Mouse (Mus musculus) neural tube, embryonic 11.5 days (tissue): ENCODE data around the gene Plek2. TPM values are rescaled to one million over a fixed set of nuclear protein-coding genes. Genes with fewer than 3 reads are reported as not detected.
"Not testable (repeated sequence)": the region's sequence is repeated elsewhere in the genome, so short reads cannot be mapped to it uniquely, and the experiment has no call there.

Experiments
- ATAC-seq: fragments of 200-750 bp; cut with Nextera tagmentation; 2 replicates; pipeline ENCODE4 v1.8.0; 2017; ENCODE audit warnings: moderate number of reproducible peaks, mild to moderate bottlenecking, moderate TSS enrichment, moderate library complexity; ENCODE audit not compliant: insufficient read depth, low FRiP score, low TSS enrichment
- DNase-seq: peaks from one replicate; pipeline ENCODE4 v3.0.0-alpha.2; 2015; ENCODE audit warnings: low spot score
- H3K27ac ChIP-seq: fragments of 300-500 bp; sonication (generic); 2 replicates; pipeline ENCODE4 v1.5.1; 2014; ENCODE audit warnings: low read depth, mild to moderate bottlenecking, low read length
- H3K27me3 ChIP-seq: fragments of 300-500 bp; sonication (generic); 2 replicates; pipeline ENCODE4 v1.6.1; 2014; ENCODE audit warnings: mild to moderate bottlenecking, low read length, mixed read lengths; ENCODE audit not compliant: control insufficient read depth, insufficient read depth
- H3K36me3 ChIP-seq: fragments of 300-500 bp; sonication (generic); 2 replicates; pipeline ENCODE4 v1.6.1; 2014; ENCODE audit warnings: mild to moderate bottlenecking, low read length, moderate library complexity, mixed read lengths; ENCODE audit not compliant: control insufficient read depth, insufficient read depth
- H3K4me1 ChIP-seq: fragments of 300-500 bp; sonication (generic); 2 replicates; pipeline ENCODE4 v1.6.1; 2014; ENCODE audit warnings: low read length, mixed read lengths; ENCODE audit not compliant: control insufficient read depth, insufficient read depth
- H3K4me2 ChIP-seq: fragments of 300-500 bp; sonication (generic); 2 replicates; pipeline ENCODE4 v1.6.1; 2014; ENCODE audit warnings: low read depth, mild to moderate bottlenecking, moderate library complexity
- H3K4me3 ChIP-seq: fragments of 300-500 bp; sonication (generic); 2 replicates; pipeline ENCODE4 v1.5.1; 2014; ENCODE audit warnings: low read depth, low read length
- H3K9ac ChIP-seq: fragments of 300-500 bp; sonication (generic); 2 replicates; pipeline ENCODE4 v1.6.1; 2014; ENCODE audit warnings: mild to moderate bottlenecking, low read length
- H3K9me3 ChIP-seq: fragments of 300-500 bp; sonication (generic); 2 replicates; pipeline ENCODE4 v1.6.1; 2016; ENCODE audit warnings: low read length; ENCODE audit not compliant: control insufficient read depth
- WGBS: fragments of 180-500 bp; shearing (Covaris S2); extraction: QIAGEN DNeasy Blood & Tissue Kit; methylation state at CpG from one replicate; pipeline ENCODE4 v1.1.7; 2014; 5-methylcytosine and 5-hydroxymethylcytosine counted together
- polyA plus RNA-seq: library from polyadenylated mRNA; unstranded; fragments of >200 nt; fragmentation: Nextera tagmentation; extraction: Ambion mirVana; gene quantifications from 2 replicates; pipeline ENCODE4 v1.2.1, GENCODE M21; 2014

The Plek2 gene
- polyA plus RNA-seq, 1 experiment from 2014 or later: 2.8 TPM

GRCm38 (mm10) chr12:78936494-78936893 lies 29.7 kb upstream of the Plek2 start:
- H3K9ac ChIP-seq: no peak overlapping the region
- WGBS: 57% methylated on average over 4 of the region's 4 CpGs
- no peaks in the 10 kb centered on the region for H3K9me3 ChIP-seq
- H3K36me3 ChIP-seq: no peaks in the 10 kb centered on the region
- no peaks in the 10 kb centered on the region for H3K4me1 ChIP-seq
- H3K4me3 ChIP-seq: no peak overlapping the region
- no peak overlapping the region for H3K4me2 ChIP-seq
- DNase-seq: no peak
- no peak for ATAC-seq
- H3K27ac ChIP-seq: no peak overlapping the region
- no peaks in the 10 kb centered on the region for H3K27me3 ChIP-seq

- Histone ChIP-seq H3K9ac (no peak overlapping the region), H3K4me3 (no peak overlapping the region), H3K4me1 (no peaks in the 10 kb centered on the region), H3K27ac (no peak overlapping the region), H3K4me2 (no peak overlapping the region), H3K36me3 (no peaks in the 10 kb centered on the region), H3K9me3 (no peaks in the 10 kb centered on the region), H3K27me3 (no peaks in the 10 kb centered on the region)
- no peak for DNase-seq
- no peak for ATAC-seq
- 78% methylated on average over 1 of the region's 1 CpGs for WGBS
Observed at GRCm38 (mm10) chr12:78929900-78930299, 23.1 kb upstream of the Plek2 start.

- H3K4me3 ChIP-seq: no peak overlapping the region
- no peaks in the 10 kb centered on the region for H3K27me3 ChIP-seq
- H3K4me2 ChIP-seq: no peak overlapping the region
- no peak overlapping the region for H3K27ac ChIP-seq
- H3K9me3 ChIP-seq: no peaks in the 10 kb centered on the region
- H3K36me3 ChIP-seq: no peaks in the 10 kb centered on the region
- WGBS: 84% methylated on average over 5 of the region's 5 CpGs
- no peaks in the 10 kb centered on the region for H3K4me1 ChIP-seq
- no peak overlapping the region for H3K9ac ChIP-seq
- ATAC-seq (no peak), DNase-seq (no peak)
Observed at GRCm38 (mm10) chr12:78927287-78927686, 20.5 kb upstream of the Plek2 start.

- Histone ChIP-seq H3K9me3 (no peaks in the 10 kb centered on the region), H3K4me2 (no peak overlapping the region), H3K27ac (no peak overlapping the region), H3K9ac (no peak overlapping the region), H3K36me3 (no peaks in the 10 kb centered on the region), H3K27me3 (no peaks in the 10 kb centered on the region), H3K4me3 (no peak overlapping the region), H3K4me1 (no peaks in the 10 kb centered on the region)
- WGBS: 88% methylated on average over 7 of the region's 7 CpGs
- no peak for ATAC-seq
- DNase-seq: no peak
Observed at GRCm38 (mm10) chr12:78923539-78924189, 16.9 kb upstream of the Plek2 start.

- not testable (repeated sequence) for H3K9ac ChIP-seq, H3K9me3 ChIP-seq, ATAC-seq, H3K27me3 ChIP-seq, H3K4me2 ChIP-seq, H3K4me3 ChIP-seq, H3K27ac ChIP-seq, H3K4me1 ChIP-seq, DNase-seq, H3K36me3 ChIP-seq
Observed at GRCm38 (mm10) chr12:78922977-78923376, 16.2 kb upstream of the Plek2 start.

GRCm38 (mm10) chr12:78922058-78922457 lies 15.3 kb upstream of the Plek2 start:
- Histone ChIP-seq H3K4me2 (no peak overlapping the region), H3K36me3 (no peaks in the 10 kb centered on the region), H3K27ac (no peak overlapping the region), H3K4me3 (no peak overlapping the region), H3K4me1 (no peaks in the 10 kb centered on the region), H3K9ac (no peak overlapping the region), H3K9me3 (no peaks in the 10 kb centered on the region), H3K27me3 (no peaks in the 10 kb centered on the region)
- WGBS: 87% methylated on average over 3 of the region's 3 CpGs
- ATAC-seq (no peak), DNase-seq (no peak)

- Histone ChIP-seq H3K9me3 (no peaks in the 10 kb centered on the region), H3K4me3 (no peak overlapping the region), H3K4me1 (no peaks in the 10 kb centered on the region), H3K36me3 (no peaks in the 10 kb centered on the region), H3K9ac (no peak overlapping the region), H3K4me2 (no peak overlapping the region), H3K27ac (no peak overlapping the region), H3K27me3 (no peaks in the 10 kb centered on the region)
- DNase-seq (no peak), ATAC-seq (no peak)
- WGBS: 70% methylated on average over 4 of the region's 4 CpGs
Observed at GRCm38 (mm10) chr12:78921421-78921820, 14.7 kb upstream of the Plek2 start.

GRCm38 (mm10) chr12:78919079-78919712 lies 12.4 kb upstream of the Plek2 start:
- Histone ChIP-seq H3K4me3 (no peak overlapping the region), H3K4me2 (no peak overlapping the region), H3K36me3 (no peaks in the 10 kb centered on the region), H3K9me3 (no peaks in the 10 kb centered on the region), H3K4me1 (no peaks in the 10 kb centered on the region), H3K27ac (no peak overlapping the region), H3K9ac (no peak overlapping the region), H3K27me3 (no peaks in the 10 kb centered on the region)
- ATAC-seq (peak; percentile 65), DNase-seq (peak; percentile 75)
- WGBS: 36% methylated on average over 16 of the region's 16 CpGs
